Mouse (Mus musculus) embryonic fibroblast, embryonic 13.5 days (primary cell): Measurements from ENCODE around the gene Cacna1i.

Experiments
- CTCF ChIP-seq: IDR thresholded peaks from 2 replicates; pipeline ENCODE4 v1.5.1; 2011; ENCODE audit warnings: mild to moderate bottlenecking, control low read depth, low read length, moderate library complexity, borderline replicate concordance; ENCODE audit not compliant: insufficient read depth
- POLR2A ChIP-seq: IDR thresholded peaks from 2 replicates; pipeline ENCODE4 v1.6.1; 2011; ENCODE audit warnings: low read depth, mild to moderate bottlenecking, control low read depth, low read length, moderate library complexity

GRCm38 (mm10) chr15:80440195-80440594 lies 153.2 kb downstream of the Cacna1i start:
- TF ChIP-seq POLR2A (no peak), CTCF (no peak)
